Mouse (Mus musculus): ENCODE data around the gene Cxcl5.
A peak's percentile ranks its signal among the peaks of the same experiment; 100 is the strongest.

Cxcl5 gene

DNA sequence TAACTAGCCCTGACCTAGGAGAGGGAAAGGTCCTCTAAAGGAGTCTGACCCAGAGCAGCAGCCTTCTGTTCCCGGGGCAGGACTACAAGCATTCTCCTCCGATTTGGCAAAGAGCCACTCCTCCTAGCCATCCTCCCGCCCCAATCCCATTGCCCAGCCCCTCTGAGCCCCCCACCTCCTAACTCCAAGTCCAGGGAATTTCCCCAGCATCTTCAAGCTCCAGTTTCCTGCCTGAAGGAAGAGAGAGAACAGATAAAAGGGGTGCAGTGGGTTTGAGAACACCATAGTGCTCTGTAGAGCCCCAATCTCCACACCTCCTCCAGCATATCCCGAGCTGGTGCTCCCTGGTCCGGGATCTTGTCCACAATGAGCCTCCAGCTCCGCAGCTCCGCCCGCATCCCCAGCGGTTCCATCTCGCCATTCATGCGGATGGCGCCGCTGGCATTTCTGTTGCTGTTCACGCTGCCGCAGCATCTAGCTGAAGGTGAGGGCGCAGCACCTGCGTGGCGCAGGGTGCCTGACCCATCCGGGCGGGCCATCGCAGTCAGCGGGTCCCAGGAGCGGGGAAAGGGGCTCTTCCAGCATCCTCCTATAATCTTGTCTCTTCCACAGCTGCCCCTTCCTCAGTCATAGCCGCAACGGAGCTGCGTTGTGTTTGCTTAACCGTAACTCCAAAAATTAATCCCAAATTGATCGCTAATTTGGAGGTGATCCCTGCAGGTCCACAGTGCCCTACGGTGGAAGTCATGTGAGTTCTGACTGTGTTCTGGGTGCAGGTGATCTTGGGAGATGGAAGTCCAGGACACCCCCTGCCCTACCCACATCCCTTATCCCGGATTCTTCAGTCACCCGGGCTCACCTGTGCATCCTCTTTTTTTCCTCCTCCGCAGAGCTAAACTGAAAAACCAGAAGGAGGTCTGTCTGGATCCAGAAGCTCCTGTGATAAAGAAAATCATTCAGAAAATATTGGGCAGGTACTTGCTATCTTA, at the start of gene Cxcl5:
Gene Cxcl5 (plus strand): TSS at position 284 of the 989 bp plus-strand sequence.
- DNase-seq: peak; percentile 7 to 10

DNA sequence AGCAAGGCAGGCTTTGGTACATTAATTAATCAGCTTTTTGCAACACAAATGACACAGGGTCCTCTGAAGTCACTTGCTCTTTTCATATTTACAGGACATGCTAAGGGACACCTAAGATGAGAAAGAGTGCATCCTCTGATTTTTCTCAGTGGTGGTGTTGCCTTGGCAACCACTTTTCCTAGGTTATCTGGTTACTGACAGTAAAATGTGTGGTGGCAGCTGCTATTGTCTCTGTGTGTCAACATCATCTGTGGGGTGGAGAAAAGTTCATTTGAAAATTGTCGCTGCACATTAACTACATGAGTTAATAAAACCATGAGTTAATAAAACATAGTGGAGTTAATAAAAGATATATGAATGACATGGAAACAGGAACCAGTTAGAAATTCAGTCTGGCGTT, 47.8 kb upstream of the Cxcl5 start:
- no peak for DNase-seq

DNA sequence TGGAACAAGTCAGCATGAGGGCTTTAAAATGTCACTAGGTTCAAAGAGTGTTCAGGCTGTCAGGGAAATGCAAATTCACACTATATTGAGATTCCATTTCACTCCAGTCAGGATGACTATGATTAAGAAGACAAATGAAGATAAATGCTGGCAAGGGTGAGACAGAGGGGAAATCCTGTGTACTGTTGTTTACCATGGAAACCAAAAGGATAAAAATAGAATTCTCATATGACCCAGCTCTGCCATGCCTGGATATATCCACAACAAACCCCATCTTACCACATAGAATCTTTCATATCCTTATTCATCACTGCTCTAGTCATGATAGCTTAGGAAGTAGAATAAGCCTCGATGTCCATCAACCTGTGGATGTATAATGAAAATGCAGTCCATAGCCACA, 41.2 kb upstream of the Cxcl5 start:
- no peak for DNase-seq

DNA sequence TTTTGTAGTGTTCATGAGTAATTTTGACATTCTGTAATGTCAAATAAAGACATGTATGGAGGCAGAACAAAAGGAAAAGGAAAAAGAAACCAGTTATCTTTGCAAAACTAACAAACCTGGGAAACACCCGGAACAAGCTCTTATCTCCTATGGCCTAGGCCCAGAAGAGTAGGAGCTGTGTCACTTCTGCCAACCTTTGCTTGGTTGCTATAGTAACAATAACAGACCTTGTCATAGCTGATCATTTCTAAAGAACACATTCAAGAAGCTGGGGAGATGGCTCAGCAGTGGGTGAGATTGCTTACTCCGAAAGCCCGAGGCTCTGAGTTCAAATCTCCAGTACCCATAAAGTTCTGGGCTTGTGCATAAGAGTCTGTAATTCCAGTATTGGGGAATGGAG, 36.5 kb upstream of the Cxcl5 start:
- no peak for DNase-seq

DNA sequence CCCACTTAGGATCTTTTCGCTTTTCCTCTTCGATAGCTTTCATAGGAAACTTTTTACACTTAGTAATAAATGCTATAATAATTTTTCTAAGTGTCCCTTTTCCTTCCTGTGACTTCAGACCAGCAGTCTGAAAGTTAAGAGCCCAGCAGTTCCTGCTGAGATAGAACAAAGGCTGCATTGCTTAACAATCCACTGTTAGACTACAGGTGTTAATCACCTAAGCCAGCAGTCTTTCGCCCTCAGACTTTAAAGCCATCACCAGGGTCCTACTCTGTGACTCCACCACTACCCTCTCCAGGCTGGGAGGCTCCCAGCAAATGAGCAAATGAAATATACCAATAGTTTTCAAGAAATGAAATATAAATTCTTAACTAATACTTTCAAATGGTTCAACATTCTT, 30.9 kb upstream of the Cxcl5 start:
- no peak for DNase-seq

DNA sequence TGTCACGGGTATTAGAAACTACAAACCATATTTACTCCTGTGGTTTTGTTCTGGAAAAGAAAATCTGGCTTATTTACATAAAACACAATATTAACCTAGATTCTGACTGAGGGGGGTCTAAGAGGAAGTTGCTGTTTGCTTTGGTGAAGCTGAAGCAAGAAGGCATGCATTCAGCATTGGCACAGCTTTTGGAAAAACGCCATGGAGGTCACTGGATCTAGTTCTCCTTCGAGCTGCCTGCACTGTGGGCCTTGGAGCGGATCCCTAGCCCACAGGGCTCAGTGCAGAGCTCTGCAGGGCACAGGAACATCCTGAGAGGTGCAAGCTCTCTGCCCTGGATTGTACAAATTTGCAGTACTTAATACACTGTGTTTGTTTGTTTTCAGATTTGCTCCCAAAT, 27.7 kb upstream of the Cxcl5 start:
- peak; percentile 67 to 68 for DNase-seq

DNA sequence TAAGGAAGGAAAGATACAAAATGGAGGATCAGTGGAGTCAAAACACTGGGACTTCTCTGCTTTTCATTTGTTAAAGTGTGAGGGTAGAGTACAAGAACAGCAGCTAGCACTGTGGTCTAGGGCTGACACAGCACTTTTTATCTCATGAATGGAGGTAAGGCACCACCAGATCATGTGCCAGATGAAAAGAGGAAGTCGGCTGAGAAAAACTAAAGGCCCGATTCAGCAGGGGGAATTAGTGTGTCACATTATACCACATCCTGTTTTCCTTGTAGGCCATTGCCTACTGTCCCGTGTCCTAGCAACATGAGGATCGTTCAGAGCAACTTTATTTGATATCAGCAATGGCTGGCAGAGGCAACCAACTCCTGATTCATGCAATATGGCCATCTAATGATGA, 17.1 kb upstream of the Cxcl5 start:
- no peak for DNase-seq

DNA sequence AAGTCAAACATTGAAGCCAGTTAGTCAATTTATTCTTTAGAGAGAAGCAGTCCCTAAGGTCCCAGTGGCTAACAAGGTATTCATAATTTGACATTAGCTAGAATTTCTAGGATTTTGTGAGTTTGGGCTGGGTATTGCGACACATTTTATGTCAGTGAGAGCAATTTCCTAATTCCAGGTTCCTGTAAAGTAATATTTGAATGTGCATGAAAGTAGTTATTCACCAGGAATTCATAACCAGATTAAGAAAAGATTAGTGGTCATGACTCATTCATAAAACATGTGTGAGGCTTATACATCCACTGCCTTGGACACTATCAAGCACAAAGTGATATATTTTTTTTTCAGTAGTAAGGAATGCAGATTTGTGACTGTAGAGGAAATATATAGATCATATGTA, 5.2 kb upstream of the Cxcl5 start:
- DNase-seq: no peak

DNA sequence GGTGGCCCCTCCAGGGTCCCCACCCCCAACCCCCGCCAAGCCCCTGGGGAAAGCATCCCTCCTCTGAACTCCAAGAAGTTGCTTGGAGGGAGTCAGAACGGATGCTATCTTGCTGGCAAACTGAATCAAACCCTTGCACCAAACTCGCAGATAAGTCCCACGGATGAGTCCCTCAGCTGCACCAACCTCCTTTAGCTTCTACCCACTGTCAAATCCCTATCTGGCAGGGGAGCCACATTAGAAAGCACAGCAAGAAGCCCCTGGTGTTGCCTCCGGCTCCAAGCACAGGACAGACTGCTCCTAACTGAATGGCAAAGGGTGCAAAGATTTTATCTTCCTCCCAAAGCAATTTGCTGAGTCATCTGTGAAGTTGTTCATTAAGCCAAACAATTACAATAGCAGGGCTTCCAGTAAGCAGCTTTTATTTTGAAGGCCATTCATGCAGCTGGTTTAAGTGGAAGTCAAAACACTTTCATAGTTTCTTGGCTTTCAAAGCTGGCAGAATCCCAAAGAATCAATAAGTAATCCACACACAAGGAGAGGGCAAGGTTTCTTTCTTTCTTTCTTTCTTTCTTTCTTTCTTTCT, 1.0 kb upstream of the Cxcl5 start:
- DNase-seq: no peak

DNA sequence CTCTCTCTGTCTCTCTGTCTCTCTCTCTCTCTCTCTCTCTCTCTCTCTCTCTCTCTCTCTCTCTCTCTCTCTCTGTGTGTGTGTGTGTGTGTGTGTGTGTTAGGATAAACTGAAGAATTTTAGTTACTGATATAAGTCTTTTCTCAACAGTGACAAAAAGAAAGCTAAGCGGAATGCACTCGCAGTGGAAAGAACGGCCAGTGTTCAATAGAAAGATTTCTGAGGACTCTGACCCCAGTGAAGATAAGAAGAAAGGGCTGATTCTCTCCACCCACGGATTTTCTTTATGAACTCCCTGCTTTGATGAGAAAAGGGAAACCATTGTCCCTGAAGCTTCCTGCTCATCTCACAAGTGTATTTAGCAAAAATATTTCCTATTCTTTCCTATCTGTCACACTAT, 1.1 kb downstream of the Cxcl5 start:
- no peak for DNase-seq

DNA sequence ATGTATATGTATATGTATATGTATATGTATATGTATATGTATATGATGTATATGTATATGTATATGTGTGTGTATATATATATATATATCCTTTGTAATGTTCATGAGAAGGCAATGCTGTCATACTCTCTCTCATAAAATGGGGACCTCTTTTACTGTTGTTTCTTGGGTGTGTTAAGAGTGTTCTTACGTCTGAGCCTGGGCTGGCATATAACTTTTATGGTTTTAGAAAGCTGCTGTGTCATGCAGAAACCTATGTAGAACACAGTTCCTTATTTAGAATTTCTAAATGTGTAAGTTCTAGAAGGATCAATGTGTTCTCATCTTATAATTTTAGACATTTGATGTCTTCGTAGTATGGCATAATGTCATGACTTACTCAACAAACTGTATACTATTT, 1.7 kb downstream of the Cxcl5 start:
- DNase-seq: no peak

DNA sequence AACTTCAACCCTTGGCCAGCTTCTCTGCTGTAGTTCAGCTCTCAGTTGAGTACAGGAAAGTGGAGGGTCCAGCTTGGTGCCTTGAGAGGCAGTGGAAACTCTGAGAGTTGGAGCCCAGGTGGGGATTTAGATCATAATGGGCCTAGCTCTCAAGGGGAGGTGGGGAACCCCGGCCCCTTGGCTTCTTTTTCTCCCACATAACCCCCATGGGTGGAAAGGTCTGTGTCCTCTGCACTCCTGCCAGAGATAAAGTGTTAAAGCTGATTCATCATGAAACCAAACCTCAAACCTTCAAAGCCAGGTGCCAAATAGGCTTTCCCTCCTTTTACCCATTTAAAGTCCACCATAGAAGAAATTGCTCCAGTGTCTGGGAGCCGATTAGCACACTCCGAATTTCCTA, 2.7 kb downstream of the Cxcl5 start:
- DNase-seq: no peak

DNA sequence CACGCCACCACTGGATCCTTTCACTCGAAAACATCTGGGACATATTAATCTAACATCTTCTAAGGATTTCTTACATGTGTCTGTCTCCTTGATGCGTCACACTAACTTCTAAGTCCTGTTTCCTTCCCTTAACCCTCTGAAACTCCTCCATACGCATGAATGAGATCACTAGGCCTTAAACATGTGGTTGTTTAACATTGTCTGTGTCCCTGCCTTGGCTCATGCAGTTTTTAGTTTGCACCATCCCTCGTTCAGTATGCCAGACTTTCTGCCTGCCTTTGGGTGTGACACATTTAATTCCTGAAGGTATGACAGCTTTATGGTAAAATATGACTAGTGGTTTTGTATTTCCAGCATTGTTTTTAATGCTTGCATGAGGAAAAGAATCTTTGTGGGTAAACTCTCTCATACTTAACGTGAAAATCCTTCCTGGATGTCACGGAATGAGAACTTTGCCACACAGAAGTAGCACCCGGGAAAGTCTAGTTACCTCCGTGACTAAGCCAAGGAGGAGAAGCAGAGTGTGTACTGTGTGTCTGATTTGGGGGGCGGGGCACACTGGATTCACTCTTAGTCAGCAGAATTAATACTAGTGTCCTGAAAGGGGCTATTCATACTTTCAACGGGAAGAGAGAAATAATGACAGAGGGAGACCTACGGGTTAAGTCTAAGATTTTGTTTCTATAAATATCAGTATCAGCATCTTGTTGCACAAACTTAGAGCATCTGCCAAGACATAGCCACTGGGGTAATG, 4.9 kb downstream of the Cxcl5 start:
- no peak for DNase-seq

DNA sequence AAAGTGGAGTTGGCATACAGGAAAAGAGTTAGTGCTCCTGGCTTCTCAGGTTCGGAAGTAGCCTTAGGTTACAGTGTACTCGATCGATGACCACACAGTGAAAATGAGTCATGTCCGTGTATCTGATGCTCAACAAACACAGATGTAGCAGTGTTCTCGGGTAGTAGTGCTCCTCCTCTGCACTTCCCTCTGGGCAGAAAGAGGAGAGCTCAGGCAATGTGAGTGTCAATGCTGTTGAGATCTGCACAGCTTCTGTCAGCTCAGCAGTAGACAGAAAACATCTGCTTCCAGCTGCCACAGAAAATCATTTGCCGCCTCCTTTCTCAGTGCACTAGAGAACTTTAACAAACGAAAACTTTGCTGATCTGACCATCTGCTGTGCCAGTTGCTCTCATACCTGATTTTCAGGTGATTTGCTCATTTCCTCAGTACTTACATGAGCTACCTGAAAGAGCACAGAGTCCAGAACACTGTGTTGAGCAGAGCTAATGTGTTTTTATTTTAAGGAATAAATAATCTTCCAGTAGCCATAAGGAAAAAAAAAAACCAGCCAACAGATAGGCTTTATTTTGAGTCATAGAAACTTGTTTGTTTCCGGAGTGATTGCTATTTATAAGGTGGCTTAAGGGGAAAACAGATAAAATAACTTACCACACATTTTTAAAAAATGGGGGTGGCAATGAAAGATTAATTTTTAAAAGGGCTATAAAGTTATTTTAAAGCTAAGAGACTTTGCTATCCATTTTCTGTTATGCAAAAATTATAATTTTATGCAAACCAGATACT, 6.9 kb downstream of the Cxcl5 start:
- DNase-seq: no peak

DNA sequence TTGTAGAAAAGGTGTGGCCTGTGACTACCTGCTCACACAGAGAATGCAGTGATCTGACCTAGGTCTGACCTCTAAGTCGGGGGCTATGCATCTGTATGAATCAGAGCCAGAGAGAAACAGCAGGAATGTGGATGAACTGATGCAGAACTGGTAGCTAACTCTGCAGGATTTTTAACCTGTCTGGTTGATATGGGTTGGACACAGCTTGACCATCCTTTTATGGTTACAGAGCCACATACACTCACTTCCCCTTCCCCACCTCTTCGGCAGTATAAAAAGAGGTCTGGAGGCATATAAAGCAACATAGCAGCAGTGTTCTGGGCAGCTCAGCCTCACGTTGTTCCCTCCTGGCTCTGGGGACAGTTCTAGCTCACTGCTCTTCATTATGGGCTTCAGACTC, 9.1 kb downstream of the Cxcl5 start, which contains the start of gene Ppbp:
Gene Ppbp (plus strand): TSS at position 301 of the 400 bp plus-strand sequence.
- no peak for DNase-seq

DNA sequence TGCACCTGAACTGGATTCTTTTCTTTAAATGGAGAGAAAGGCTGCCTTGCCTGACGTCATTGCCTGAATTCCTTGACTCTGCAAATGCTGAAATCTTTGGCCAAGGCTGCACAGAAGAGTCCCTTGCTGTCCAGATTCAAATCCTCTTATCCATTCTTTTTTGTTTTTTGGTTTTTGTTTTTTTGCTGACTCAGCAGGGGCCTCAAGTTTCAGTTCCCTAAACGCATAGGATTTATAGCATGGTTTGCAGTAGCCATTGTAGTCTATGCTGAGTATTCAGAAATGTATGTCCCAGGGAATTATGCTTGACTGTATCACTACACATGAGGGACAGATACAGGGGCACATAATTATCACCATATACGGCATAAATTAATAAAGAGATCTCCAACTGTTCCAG, 12.2 kb downstream of the Cxcl5 start:
- DNase-seq: no peak

DNA sequence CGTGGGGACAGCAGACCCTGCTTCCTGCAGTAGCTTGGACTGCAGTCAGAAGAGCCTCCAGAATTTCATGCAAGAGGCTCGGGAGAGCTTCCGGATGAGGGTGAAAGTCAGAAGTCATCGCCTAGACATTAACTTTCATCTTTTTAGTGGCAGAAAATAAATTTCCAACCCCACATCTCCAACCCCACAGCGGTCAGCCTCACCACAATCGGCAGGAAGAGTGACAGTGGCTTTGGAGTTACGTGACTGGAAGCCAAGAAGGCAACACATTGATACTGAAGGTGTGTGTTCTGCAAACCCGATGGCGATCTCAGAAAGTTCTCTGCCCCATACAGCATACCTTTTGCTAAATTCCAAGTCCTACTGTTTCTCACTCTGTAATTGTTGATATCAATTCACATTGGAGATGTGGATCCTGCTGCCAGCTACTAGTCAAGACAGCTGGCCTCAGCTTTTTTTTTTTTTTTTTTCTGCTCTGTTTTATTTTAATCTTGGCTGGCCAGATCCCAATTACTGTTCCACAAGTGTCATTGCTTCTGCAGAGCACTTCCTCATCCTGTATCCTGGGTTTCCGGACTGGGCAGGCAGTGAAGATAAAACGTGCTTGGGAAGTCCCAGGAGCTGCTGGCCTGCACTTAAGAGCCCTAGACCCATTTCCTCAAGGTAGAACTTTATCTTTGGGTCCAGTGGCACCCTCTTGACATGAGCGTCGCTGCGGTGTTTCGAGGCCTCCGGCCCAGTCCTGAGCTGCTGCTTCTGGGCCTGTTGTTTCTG, 12.9 kb downstream of the Cxcl5 start, which contains the start of gene Pf4:
Gene Pf4 (plus strand): TSS at position 556 of the 774 bp plus-strand sequence.
- no peak for DNase-seq

DNA sequence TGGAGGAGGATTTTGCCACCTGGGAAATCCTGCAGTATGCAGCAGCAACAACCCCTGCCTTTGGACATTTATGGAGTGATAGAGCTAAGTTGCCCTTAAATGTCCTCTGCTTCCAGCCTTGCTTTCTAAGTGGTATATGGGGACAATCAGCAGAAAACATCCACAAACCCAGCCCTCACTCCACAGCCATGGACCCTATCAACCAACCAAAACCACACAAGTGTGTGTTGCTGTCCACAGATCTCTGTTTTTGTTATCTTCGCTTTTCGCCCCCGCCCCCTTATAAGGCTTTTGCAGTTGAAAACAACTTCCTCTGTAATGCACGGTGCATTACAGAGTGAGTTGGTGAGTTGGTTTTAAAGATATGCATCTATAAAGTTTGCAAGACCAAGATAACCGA, 16.4 kb downstream of the Cxcl5 start:
- no peak for DNase-seq

DNA sequence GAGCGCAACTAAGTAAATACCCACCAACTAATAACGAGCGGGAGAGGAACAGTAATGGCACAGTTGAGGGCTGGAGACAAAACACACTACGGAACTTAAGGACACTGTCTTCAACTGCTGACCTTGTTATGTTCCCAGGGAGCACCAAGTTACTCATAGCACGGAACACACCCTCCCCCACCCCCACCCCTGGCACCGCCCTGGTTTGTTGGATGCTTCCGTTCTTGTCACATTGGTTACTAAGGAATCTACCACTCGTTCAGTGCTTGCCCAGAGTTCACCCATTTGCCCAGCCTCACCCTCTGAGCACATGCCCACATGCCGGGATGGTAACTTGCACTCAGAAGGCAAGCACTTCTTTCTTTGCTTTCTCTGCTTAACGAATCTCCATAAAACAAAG, 18.5 kb downstream of the Cxcl5 start:
- DNase-seq: no peak

DNA sequence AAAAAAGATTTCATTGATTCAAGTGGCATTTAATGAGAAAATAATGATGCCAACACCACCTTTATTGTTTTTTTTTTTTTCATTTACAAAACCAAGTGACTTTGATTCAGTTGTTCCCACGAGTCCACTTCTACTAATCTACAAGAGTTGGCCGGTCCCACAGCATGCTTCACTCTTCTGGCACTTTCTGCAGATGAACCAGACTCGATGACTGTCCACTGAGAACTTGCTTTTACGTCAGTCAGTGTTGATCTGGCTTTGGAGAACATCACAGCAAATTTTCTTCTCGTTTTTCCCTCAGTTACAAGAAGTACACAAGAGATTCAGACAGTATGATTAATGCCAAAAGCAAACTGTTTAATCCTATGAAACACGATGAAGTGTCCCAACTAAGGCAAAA, 19.7 kb downstream of the Cxcl5 start:
- no peak for DNase-seq

DNA sequence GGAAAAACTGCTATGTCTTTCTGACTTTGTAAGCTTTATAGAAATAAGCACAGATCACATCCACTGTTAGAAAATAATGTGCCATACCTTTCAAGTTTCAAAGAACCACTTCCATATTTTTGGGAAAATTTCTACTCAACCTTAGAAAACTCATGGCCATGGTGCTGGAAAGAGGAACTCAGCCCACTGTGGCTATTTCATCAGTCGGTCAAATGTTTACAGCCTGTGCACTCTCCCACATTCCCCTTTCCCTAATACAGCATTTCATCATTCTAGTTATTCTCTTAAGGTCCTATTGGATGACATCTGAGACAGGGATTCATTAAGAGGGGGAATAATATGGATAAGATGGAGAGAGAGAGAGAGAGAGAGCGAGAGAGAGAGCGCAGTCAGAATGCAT, 24.5 kb downstream of the Cxcl5 start:
- DNase-seq: no peak
